Mouse (Mus musculus) lung, adult 2 months (tissue): ENCODE results near the gene Bloc1s1.

Experiments used
- CTCF ChIP-seq: fragments of 200-500 bp; IDR thresholded peaks from 2 replicates; pipeline ENCODE4 v1.5.1; 2011; ENCODE audit warnings: mild to moderate bottlenecking, low read length, control low read depth; ENCODE audit not compliant: insufficient read depth
- POLR2A ChIP-seq: fragments of 200-500 bp; IDR thresholded peaks from 2 replicates; pipeline ENCODE4 v1.6.1; 2011; ENCODE audit warnings: low read depth, mild to moderate bottlenecking, control low read depth, low read length, borderline replicate concordance; ENCODE audit errors: extremely low read depth

- TF ChIP-seq POLR2A (no peak), CTCF (no peak)
These were observed 41.8 kb downstream of the Bloc1s1 start for GRCm38 (mm10) chr10:128882067-128882466.
